Mouse (Mus musculus) liver, adult 2 months (tissue): ENCODE data around the gene Gde1.

ENCODE experiments used
- CTCF ChIP-seq: fragments of 200-500 bp; IDR thresholded peaks from 2 replicates; pipeline ENCODE4 v1.5.1; 2011; ENCODE audit warnings: low read depth, low read length, control low read depth
- POLR2A ChIP-seq: fragments of 200-500 bp; IDR thresholded peaks from 2 replicates; pipeline ENCODE4 v1.6.1; 2011; ENCODE audit warnings: low read length, control low read depth; ENCODE audit not compliant: insufficient read depth; ENCODE audit errors: extremely low read depth

DNA sequence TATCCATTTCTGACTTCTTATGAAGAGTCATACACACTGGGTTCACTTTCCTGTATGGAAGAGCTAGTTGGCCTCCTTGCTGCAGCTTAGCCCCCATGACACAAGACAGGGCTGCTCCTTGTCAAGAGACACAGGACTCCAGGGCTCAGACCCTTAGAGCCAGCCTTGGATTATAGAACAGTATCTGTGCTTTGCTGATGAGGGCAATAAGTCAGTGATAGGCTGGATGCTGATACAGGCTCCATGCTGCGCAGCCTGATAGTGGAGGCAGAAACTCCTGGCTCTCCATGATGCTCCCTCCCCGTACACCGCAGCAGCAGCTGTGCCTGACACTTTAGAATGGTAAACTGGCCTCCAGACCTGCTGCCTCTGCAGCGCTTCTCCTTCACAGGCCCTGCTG lies 35.4 kb downstream of the Gde1 start:
- no peak for TF ChIP-seq CTCF
- no peak for TF ChIP-seq POLR2A
